Mouse (Mus musculus): ENCODE measurements around the gene Zfp341. TPM values are rescaled to one million over a fixed set of nuclear protein-coding genes. Genes with fewer than 3 reads are reported as not detected.
A peak's percentile ranks its signal among the peaks of the same experiment; 100 is the strongest.

Zfp341 gene
- polyA plus RNA-seq, 1 experiment from 2014 or later, result 0.44 TPM

DNA sequence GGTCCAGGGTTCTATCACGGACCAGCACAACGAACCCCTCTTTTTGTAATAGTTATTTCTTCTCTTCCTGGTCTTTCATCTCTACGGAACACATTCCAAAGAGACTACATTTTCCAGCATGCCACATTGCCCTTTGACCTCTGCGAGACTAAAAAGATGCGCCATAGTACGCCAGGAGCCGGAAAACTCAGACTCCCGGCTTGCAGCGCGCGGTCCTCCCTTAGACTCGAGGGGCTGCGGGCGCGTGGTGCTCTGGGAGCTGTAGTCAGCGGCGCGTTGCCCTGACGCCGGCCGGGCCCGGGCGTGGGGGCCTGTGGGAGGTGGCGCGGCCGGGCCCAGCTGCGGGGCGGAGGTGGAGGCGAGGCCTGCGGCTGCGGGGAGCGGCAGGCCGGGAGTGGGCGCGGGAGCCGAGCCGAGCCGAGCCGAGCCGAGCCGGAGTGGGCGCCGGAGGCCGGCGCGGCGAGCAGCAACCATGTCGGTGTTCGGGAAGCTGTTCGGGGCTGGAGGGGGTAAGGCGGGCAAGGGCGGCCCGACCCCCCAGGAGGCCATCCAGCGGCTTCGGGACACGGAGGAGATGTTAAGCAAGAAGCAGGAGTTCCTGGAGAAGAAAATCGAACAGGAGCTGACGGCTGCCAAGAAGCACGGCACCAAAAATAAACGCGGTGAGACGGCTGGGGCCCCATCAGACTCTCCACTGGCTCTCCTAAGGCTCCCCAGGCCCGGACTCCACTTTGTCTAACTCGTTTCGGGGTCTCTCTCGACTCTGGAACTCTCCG is 43.8 kb downstream of the Zfp341 start:
- no peak for TF ChIP-seq CTCF (IDR thresholded peaks at IDR 0.05; ENCODE audit: low read depth)
- Histone ChIP-seq H3K4me1 (replicated peaks; ENCODE audit: control insufficient read depth, insufficient read depth, low read length) (peaks cover 8% of the 10 kb centered on the region; the same call in 1 of the 2 replicates), H3K27me3 (replicated peaks; ENCODE audit: control insufficient read depth, insufficient read depth, low read length) (no peaks in the 10 kb centered on the region), H3K9ac (ENCODE audit: low read depth, low read length) (peak overlapping the region; percentile 96), H3K4me3 (ENCODE audit: low read depth, low read length) (peak overlapping the region; percentile 93), H3K9me3 (ENCODE audit: control insufficient read depth) (no peaks in the 10 kb centered on the region), H3K27ac (ENCODE audit: low read depth, low read length) (peak overlapping the region; percentile 98), H3K4me2 (replicated peaks; ENCODE audit: low read depth) (peak overlapping the region; percentile 75), H3K36me3 (ENCODE audit: control insufficient read depth, insufficient read depth) (peaks cover 9% of the 10 kb centered on the region; the same call in 1 of the 2 replicates)
- ATAC-seq, result peak; percentile 98
- under 1% methylated on average over 66 of the region's 67 CpGs for WGBS

DNA sequence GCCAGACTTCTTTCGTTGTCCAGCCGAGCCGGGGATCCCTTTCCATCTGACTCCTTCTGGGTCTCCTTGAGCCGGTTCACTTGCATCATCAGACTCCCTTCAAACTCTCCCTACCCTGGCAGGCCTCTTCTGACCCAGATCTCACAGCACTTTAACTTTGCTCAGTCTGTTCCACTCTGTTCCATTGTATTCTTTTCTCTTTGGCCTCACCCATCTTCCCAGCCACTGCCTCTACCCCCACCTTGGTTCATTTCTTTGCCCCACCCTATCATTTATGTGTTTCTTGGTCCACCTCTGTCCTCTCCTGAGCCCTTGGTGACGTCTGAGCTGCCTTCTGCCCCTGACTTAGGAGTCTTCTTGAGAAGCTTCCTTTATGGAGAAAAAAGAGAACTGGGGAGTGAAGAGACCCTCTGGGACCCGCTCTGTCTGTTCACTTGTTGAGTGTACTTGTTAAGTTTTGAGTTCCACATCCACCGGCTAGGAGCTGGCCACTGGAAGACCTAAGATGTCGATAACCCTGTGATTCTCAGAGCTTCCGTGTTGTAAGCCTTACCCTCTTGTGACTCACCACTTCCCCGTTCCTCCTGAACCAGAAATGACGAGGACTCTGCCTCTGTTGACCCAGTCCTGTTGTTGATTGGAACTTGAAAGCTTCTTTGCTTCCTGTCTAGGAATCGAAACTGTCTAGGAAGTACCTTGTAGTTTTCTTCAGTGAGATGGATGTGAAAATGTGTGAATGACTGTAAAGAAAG is 44.6 kb downstream of the Zfp341 start:
- peak; percentile 67 for ATAC-seq
- Histone ChIP-seq H3K9me3 (ENCODE audit: control insufficient read depth) (no peaks in the 10 kb centered on the region), H3K36me3 (ENCODE audit: control insufficient read depth, insufficient read depth) (peaks cover 9% of the 10 kb centered on the region; the same call in 1 of the 2 replicates), H3K27me3 (replicated peaks; ENCODE audit: control insufficient read depth, insufficient read depth, low read length) (no peaks in the 10 kb centered on the region), H3K4me3 (ENCODE audit: low read depth, low read length) (peak overlapping the region; percentile 93), H3K4me1 (replicated peaks; ENCODE audit: control insufficient read depth, insufficient read depth, low read length) (peaks cover 8% of the 10 kb centered on the region; the same call in 1 of the 2 replicates), H3K4me2 (replicated peaks; ENCODE audit: low read depth) (peak overlapping the region; percentile 75), H3K27ac (ENCODE audit: low read depth, low read length) (peak overlapping the region; percentile 98), H3K9ac (ENCODE audit: low read depth, low read length) (peak overlapping the region; percentile 96)
- TF ChIP-seq CTCF (IDR thresholded peaks at IDR 0.05; ENCODE audit: low read depth), result no peak
- under 1% methylated on average over 12 of the region's 12 CpGs for WGBS

DNA sequence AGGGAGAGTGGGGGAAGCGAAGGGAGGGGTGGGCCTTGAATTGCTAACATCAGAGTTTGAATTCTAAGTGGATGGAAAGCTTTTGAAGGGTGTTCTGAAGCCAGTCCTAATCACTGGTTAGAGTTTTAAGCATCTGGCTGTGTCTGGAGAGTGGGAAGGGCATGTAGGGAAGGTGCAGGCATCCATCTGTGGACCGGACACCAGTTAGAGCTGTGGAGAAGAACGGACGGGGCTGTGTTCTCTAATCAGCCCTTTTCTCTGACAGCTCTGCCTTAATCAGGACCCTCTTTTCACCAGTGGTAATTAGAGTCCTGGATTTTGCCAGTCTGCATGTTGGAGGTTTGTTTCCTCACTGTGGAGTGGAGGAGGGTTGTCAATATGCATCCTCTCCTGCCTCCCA is 46.0 kb downstream of the Zfp341 start:
- Histone ChIP-seq H3K4me2 (replicated peaks; ENCODE audit: low read depth) (peak overlapping the region; percentile 75), H3K4me3 (ENCODE audit: low read depth, low read length) (peak overlapping the region; percentile 93; the same call in 1 of the 2 replicates), H3K27ac (ENCODE audit: low read depth, low read length) (peak overlapping the region; percentile 64; the same call in 1 of the 2 replicates), H3K27me3 (replicated peaks; ENCODE audit: control insufficient read depth, insufficient read depth, low read length) (no peaks in the 10 kb centered on the region), H3K9ac (ENCODE audit: low read depth, low read length) (no peak overlapping the region), H3K4me1 (replicated peaks; ENCODE audit: control insufficient read depth, insufficient read depth, low read length) (peaks cover 8% of the 10 kb centered on the region; the same call in 1 of the 2 replicates), H3K36me3 (ENCODE audit: control insufficient read depth, insufficient read depth) (peaks cover 9% of the 10 kb centered on the region; the same call in 1 of the 2 replicates), H3K9me3 (ENCODE audit: control insufficient read depth) (no peaks in the 10 kb centered on the region)
- ATAC-seq, result no peak
- no peak for TF ChIP-seq CTCF (IDR thresholded peaks at IDR 0.05; ENCODE audit: low read depth)
- 84% methylated on average over 4 of the region's 4 CpGs for WGBS

DNA sequence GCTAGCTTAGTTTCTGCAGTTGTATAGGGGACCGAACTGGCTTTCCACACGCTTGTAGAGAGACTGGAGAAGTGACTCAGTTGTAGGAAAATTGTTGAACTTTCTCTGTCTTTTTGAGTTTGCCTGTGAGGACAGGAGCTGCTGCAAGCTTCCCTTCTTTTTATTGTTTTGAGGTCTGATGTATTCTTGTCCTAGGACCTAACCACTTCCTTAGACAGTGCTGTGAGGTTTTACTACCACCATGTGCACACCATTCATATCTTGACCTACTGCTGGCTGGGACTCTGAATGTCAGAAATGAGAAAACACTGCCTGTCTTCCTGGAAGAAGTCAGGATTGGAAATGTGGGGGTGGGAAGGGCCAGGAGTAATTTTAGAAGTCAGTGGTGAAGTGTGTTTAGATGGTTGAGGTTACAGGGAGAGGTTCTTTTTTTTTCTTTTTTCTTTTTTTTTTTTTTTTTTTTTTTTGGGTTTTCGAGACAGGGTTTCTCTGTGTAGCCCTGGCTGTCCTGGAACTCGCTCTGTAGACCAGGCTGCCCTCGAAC is 46.5 kb downstream of the Zfp341 start:
- peak overlapping the region; percentile 75 for H3K4me2 ChIP-seq (replicated peaks; ENCODE audit: low read depth)
- ATAC-seq, result no peak
- peaks cover 8% of the 10 kb centered on the region; the same call in 1 of the 2 replicates for H3K4me1 ChIP-seq (replicated peaks; ENCODE audit: control insufficient read depth, insufficient read depth, low read length)
- H3K36me3 ChIP-seq (ENCODE audit: control insufficient read depth, insufficient read depth), result peaks cover 13% of the 10 kb centered on the region; the same call in 1 of the 2 replicates
- H3K4me3 ChIP-seq (ENCODE audit: low read depth, low read length), result peak overlapping the region; percentile 7; the same call in 1 of the 2 replicates
- no peak overlapping the region for H3K9ac ChIP-seq (ENCODE audit: low read depth, low read length)
- peak overlapping the region; percentile 64; the same call in 1 of the 2 replicates for H3K27ac ChIP-seq (ENCODE audit: low read depth, low read length)
- 79% methylated on average over 4 of the region's 5 CpGs for WGBS
- no peak for TF ChIP-seq CTCF (IDR thresholded peaks at IDR 0.05; ENCODE audit: low read depth)
- no peaks in the 10 kb centered on the region for H3K9me3 ChIP-seq (ENCODE audit: control insufficient read depth)
- no peaks in the 10 kb centered on the region for H3K27me3 ChIP-seq (replicated peaks; ENCODE audit: control insufficient read depth, insufficient read depth, low read length)

DNA sequence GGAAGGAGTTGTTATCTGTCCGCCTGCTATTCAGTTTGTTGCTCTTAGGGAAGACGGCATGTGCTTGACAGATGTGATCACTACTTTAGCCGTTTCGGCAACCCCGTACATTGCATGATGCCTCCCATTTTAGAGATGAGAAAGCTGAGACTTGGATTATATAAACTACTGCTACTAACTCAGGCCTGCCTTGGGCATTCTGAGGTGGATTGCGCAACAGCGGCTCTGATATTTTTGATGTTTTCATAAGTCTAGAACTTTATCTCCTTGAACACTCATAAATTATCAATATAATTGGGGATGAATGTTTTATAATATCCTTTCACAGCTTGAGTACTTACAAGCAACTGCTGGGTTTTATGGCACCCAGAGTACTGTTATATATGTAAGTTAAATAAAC is 55.6 kb downstream of the Zfp341 start:
- no peak for ATAC-seq
- H3K4me3 ChIP-seq (ENCODE audit: low read depth, low read length), result no peak overlapping the region

DNA sequence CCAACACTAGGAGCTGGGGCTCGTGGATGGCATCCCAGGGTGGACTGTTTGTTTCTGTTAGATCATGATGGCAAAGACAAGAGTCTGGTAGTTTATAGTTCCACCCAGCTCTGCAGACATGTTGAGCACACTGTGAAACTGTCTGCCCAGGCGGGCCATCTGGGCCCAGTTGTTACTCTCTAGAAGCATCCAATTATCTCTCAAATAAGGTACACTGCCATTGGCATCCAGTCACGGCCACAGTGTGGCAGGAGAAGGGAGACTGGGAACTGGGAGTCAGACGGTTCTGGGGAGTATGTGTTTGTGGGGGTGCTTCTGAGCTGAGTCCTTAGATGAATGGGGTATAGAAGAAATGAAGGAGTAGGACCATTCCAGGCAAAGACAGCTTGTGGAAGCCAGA is 57.0 kb downstream of the Zfp341 start:
- Histone ChIP-seq H3K27me3 (replicated peaks; ENCODE audit: control insufficient read depth, insufficient read depth, low read length) (no peaks in the 10 kb centered on the region), H3K9me3 (ENCODE audit: control insufficient read depth) (no peaks in the 10 kb centered on the region), H3K4me3 (ENCODE audit: low read depth, low read length) (no peak overlapping the region), H3K4me1 (replicated peaks; ENCODE audit: control insufficient read depth, insufficient read depth, low read length) (no peaks in the 10 kb centered on the region), H3K9ac (ENCODE audit: low read depth, low read length) (no peak overlapping the region), H3K36me3 (ENCODE audit: control insufficient read depth, insufficient read depth) (peaks cover 15% of the 10 kb centered on the region; the same call in 1 of the 2 replicates), H3K27ac (ENCODE audit: low read depth, low read length) (no peak overlapping the region), H3K4me2 (replicated peaks; ENCODE audit: low read depth) (no peak overlapping the region; the same call in 1 of the 2 replicates)
- ATAC-seq, result no peak
- WGBS, result 75% methylated on average over 4 of the region's 4 CpGs
- TF ChIP-seq CTCF (IDR thresholded peaks at IDR 0.05; ENCODE audit: low read depth), result no peak

More for the DNA sequence above, 55.6 kb downstream of the Zfp341 start:
- Histone ChIP-seq H3K27ac (ENCODE audit: low read depth, low read length) (no peak overlapping the region), H3K9ac (ENCODE audit: low read depth, low read length) (no peak overlapping the region), H3K36me3 (ENCODE audit: control insufficient read depth, insufficient read depth) (peaks cover 20% of the 10 kb centered on the region; the same call in 1 of the 2 replicates), H3K27me3 (replicated peaks; ENCODE audit: control insufficient read depth, insufficient read depth, low read length) (no peaks in the 10 kb centered on the region), H3K9me3 (ENCODE audit: control insufficient read depth) (no peaks in the 10 kb centered on the region), H3K4me1 (replicated peaks; ENCODE audit: control insufficient read depth, insufficient read depth, low read length) (no peaks in the 10 kb centered on the region), H3K4me2 (replicated peaks; ENCODE audit: low read depth) (no peak overlapping the region)
- TF ChIP-seq CTCF (IDR thresholded peaks at IDR 0.05; ENCODE audit: low read depth), result no peak
- WGBS, result 79% methylated on average over 7 of the region's 7 CpGs
